Mouse (Mus musculus): ENCODE data around the gene Ugt3a2.

DNA sequence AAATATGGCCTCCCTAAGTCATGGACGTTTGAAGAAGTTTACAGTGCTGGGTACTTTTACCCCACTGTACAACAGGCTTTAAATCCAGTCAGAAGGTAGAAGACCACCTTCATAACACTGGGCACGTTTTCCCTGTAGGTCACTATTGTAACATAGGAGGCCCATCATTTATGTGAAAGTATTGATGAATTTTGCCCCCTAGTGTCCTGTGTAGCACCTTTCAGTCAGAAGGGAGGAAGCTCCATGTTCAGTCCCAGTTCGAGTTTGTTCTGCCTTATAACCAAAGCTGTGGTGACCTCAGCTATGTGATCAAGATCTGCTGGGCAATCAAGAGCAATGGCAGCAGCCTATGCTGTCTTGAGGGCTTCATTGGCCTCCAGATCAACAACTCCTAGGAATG lies 13.4 kb downstream of the Ugt3a2 start:
- TF ChIP-seq ZKSCAN1 (IDR thresholded peaks at IDR 0.05; ENCODE audit: low read depth, low read length) (no peak), USF2 (IDR thresholded peaks at IDR 0.05; ENCODE audit: borderline replicate concordance in 1 of 2, insufficient read depth in 1 of 2, low read depth in 1 of 2, low read length in 2 of 2) (no peak), GATA1 (IDR thresholded peaks at IDR 0.05; ENCODE audit: low read depth, low read length) (no peak), MXI1 (IDR thresholded peaks at IDR 0.05; ENCODE audit: low read depth, low read length) (no peak), MYC (IDR thresholded peaks at IDR 0.05; ENCODE audit: low read depth, low read length) (no peak), MYB (IDR thresholded peaks at IDR 0.05; ENCODE audit: low read depth, low read length) (no peak), HCFC1 (IDR thresholded peaks at IDR 0.05; ENCODE audit: low read depth, low read length) (no peak), CHD2 (IDR thresholded peaks at IDR 0.05; ENCODE audit: low read length) (no peak), UBTF (IDR thresholded peaks at IDR 0.05; ENCODE audit: borderline replicate concordance, insufficient read depth, low read depth, low read length) (no peak), RCOR1 (IDR thresholded peaks at IDR 0.05; ENCODE audit: low read depth, low read length) (no peak), GABPA (IDR thresholded peaks at IDR 0.05; ENCODE audit: low read depth, low read length) (no peak)
